Mouse (Mus musculus): ENCODE measurements around the gene Kat6b.

The Kat6b gene

GRCm38 (mm10) chr14:21582301-21582700, 101.1 kb downstream of the Kat6b start:
- in situ Hi-C loops (cut with MboI; ENCODE audit: low pct_unique_long_range_greater_than_20kb in 1 of 2, low sequenced_read_pairs in 2 of 2, unreplicated experiment in 1 of 2), result no loop called here

GRCm38 (mm10) chr14:21583051-21583450, 101.8 kb downstream of the Kat6b start:
- in situ Hi-C loops (cut with MboI; ENCODE audit: low pct_unique_long_range_greater_than_20kb in 1 of 2, low sequenced_read_pairs in 2 of 2, unreplicated experiment in 1 of 2), result no loop called here

- in situ Hi-C loops (cut with MboI; ENCODE audit: low pct_unique_long_range_greater_than_20kb in 1 of 2, low sequenced_read_pairs in 2 of 2, unreplicated experiment in 1 of 2), result no loop called here
Observed at GRCm38 (mm10) chr14:21583868-21584267, 102.6 kb downstream of the Kat6b start.

- in situ Hi-C loops (cut with MboI; ENCODE audit: low pct_unique_long_range_greater_than_20kb in 1 of 2, low sequenced_read_pairs in 2 of 2, unreplicated experiment in 1 of 2), result no loop called here
Observed at GRCm38 (mm10) chr14:21584468-21585135, 103.4 kb downstream of the Kat6b start.

GRCm38 (mm10) chr14:21585491-21586251, 104.4 kb downstream of the Kat6b start:
- in situ Hi-C loops (cut with MboI; ENCODE audit: low pct_unique_long_range_greater_than_20kb in 1 of 2, low sequenced_read_pairs in 2 of 2, unreplicated experiment in 1 of 2), result no loop called here

GRCm38 (mm10) chr14:21586481-21587118, 105.4 kb downstream of the Kat6b start:
- in situ Hi-C loops (cut with MboI; ENCODE audit: low pct_unique_long_range_greater_than_20kb in 1 of 2, low sequenced_read_pairs in 2 of 2, unreplicated experiment in 1 of 2), result no loop called here

GRCm38 (mm10) chr14:21587931-21588330, 106.7 kb downstream of the Kat6b start:
- in situ Hi-C loops (cut with MboI; ENCODE audit: low pct_unique_long_range_greater_than_20kb in 1 of 2, low sequenced_read_pairs in 2 of 2, unreplicated experiment in 1 of 2), result no loop called here

GRCm38 (mm10) chr14:21589620-21590019, 108.4 kb downstream of the Kat6b start:
- in situ Hi-C loops (cut with MboI; ENCODE audit: low pct_unique_long_range_greater_than_20kb in 1 of 2, low sequenced_read_pairs in 2 of 2, unreplicated experiment in 1 of 2), result no loop called here

- in situ Hi-C loops (cut with MboI; ENCODE audit: low pct_unique_long_range_greater_than_20kb in 1 of 2, low sequenced_read_pairs in 2 of 2, unreplicated experiment in 1 of 2), result no loop called here
Observed at GRCm38 (mm10) chr14:21590205-21590604, 109.0 kb downstream of the Kat6b start.

- in situ Hi-C loops (cut with MboI; ENCODE audit: low pct_unique_long_range_greater_than_20kb in 1 of 2, low sequenced_read_pairs in 2 of 2, unreplicated experiment in 1 of 2), result no loop called here
Observed at GRCm38 (mm10) chr14:21592152-21592551, 110.9 kb downstream of the Kat6b start.

GRCm38 (mm10) chr14:21592985-21593750, 111.9 kb downstream of the Kat6b start:
- in situ Hi-C loops (cut with MboI; ENCODE audit: low pct_unique_long_range_greater_than_20kb in 1 of 2, low sequenced_read_pairs in 2 of 2, unreplicated experiment in 1 of 2), result no loop called here

GRCm38 (mm10) chr14:21599446-21600173, 118.4 kb downstream of the Kat6b start:
- in situ Hi-C loops (cut with MboI; ENCODE audit: low pct_unique_long_range_greater_than_20kb in 1 of 2, low sequenced_read_pairs in 2 of 2, unreplicated experiment in 1 of 2), result no loop called here

GRCm38 (mm10) chr14:21600174-21600566, 118.9 kb downstream of the Kat6b start:
- in situ Hi-C loops (cut with MboI; ENCODE audit: low pct_unique_long_range_greater_than_20kb in 1 of 2, low sequenced_read_pairs in 2 of 2, unreplicated experiment in 1 of 2), result no loop called here

GRCm38 (mm10) chr14:21600628-21601027, 119.4 kb downstream of the Kat6b start:
- in situ Hi-C loops (cut with MboI; ENCODE audit: low pct_unique_long_range_greater_than_20kb in 1 of 2, low sequenced_read_pairs in 2 of 2, unreplicated experiment in 1 of 2), result no loop called here

- in situ Hi-C loops (cut with MboI; ENCODE audit: low pct_unique_long_range_greater_than_20kb in 1 of 2, low sequenced_read_pairs in 2 of 2, unreplicated experiment in 1 of 2), result no loop called here
Observed at GRCm38 (mm10) chr14:21602166-21602565, 120.9 kb downstream of the Kat6b start.

- in situ Hi-C loops (cut with MboI; ENCODE audit: low pct_unique_long_range_greater_than_20kb in 1 of 2, low sequenced_read_pairs in 2 of 2, unreplicated experiment in 1 of 2), result no loop called here
Observed at GRCm38 (mm10) chr14:21602937-21603336, 121.7 kb downstream of the Kat6b start.

GRCm38 (mm10) chr14:21607686-21608085, 126.5 kb downstream of the Kat6b start:
- in situ Hi-C loops (cut with MboI; ENCODE audit: low pct_unique_long_range_greater_than_20kb in 1 of 2, low sequenced_read_pairs in 2 of 2, unreplicated experiment in 1 of 2), result no loop called here

- in situ Hi-C loops (cut with MboI; ENCODE audit: low pct_unique_long_range_greater_than_20kb in 1 of 2, low sequenced_read_pairs in 2 of 2, unreplicated experiment in 1 of 2), result no loop called here
Observed at GRCm38 (mm10) chr14:21608886-21609285, 127.7 kb downstream of the Kat6b start.
